Mouse (Mus musculus) megakaryocyte, embryonic 14.5 days (primary cell): ENCODE data around the gene Smoc1. TPM values are rescaled to one million over a fixed set of nuclear protein-coding genes. Genes with fewer than 3 reads are reported as not detected.

Source experiments
- H3K27me3 ChIP-seq: replicated peaks from 2 replicates; pipeline ENCODE3; 2012; ENCODE audit warnings: inconsistent platforms
- H3K36me3 ChIP-seq: replicated peaks from 2 replicates; pipeline ENCODE3; 2012; ENCODE audit warnings: low read length, inconsistent platforms, mixed read lengths
- H3K4me1 ChIP-seq: 2 replicates; pipeline ENCODE4 v1.6.1; 2012; ENCODE audit warnings: inconsistent platforms
- H3K4me3 ChIP-seq: replicated peaks from 2 replicates; pipeline ENCODE3; 2012; ENCODE audit warnings: moderate library complexity, mild to moderate bottlenecking, inconsistent platforms
- H3K9me3 ChIP-seq: 2 replicates; pipeline ENCODE4 v1.6.1; 2012; ENCODE audit warnings: inconsistent platforms
- FLI1 ChIP-seq: IDR thresholded peaks from 2 replicates; pipeline ENCODE4 v1.6.1; 2012; ENCODE audit warnings: low read length, inconsistent platforms, mixed read lengths
- GATA1 ChIP-seq: IDR thresholded peaks from 3 replicates; pipeline ENCODE4 v1.6.1; 2012; ENCODE audit warnings: mixed read lengths, low read length, inconsistent platforms, borderline replicate concordance
- polyA plus RNA-seq: library from polyadenylated mRNA; stranded (reverse); fragments of >175 nt; gene quantifications from 2 replicates; pipeline ENCODE4 v1.2.3, GENCODE M21; 2012; ENCODE audit warnings: low replicate concordance; ENCODE audit not compliant: insufficient read depth

Smoc1 gene
- polyA plus RNA-seq, 1 experiment: 0.09 TPM

GRCm38 (mm10) chr12:81074941-81075340 lies 48.3 kb downstream of the Smoc1 start:
- TF ChIP-seq FLI1: no peak
- no peak for TF ChIP-seq GATA1
- no peak overlapping the region for H3K4me3 ChIP-seq
- H3K9me3 ChIP-seq: peaks cover 25% of the 10 kb centered on the region
- no peaks in the 10 kb centered on the region for H3K4me1 ChIP-seq
- no peaks in the 10 kb centered on the region for H3K36me3 ChIP-seq
- H3K27me3 ChIP-seq: no peaks in the 10 kb centered on the region

- H3K36me3 ChIP-seq: no peaks in the 10 kb centered on the region
- TF ChIP-seq GATA1 (no peak), FLI1 (no peak)
- H3K9me3 ChIP-seq: peaks cover 30% of the 10 kb centered on the region
- H3K4me3 ChIP-seq: no peak overlapping the region
- no peaks in the 10 kb centered on the region for H3K4me1 ChIP-seq
- no peaks in the 10 kb centered on the region for H3K27me3 ChIP-seq
These were observed 51.5 kb downstream of the Smoc1 start for GRCm38 (mm10) chr12:81077953-81078646.

GRCm38 (mm10) chr12:81080345-81080744 lies 53.7 kb downstream of the Smoc1 start:
- TF ChIP-seq GATA1: no peak
- TF ChIP-seq FLI1: no peak
- no peaks in the 10 kb centered on the region for H3K4me1 ChIP-seq
- H3K27me3 ChIP-seq: peaks cover 2% of the 10 kb centered on the region
- H3K4me3 ChIP-seq: no peak overlapping the region
- H3K36me3 ChIP-seq: no peaks in the 10 kb centered on the region
- H3K9me3 ChIP-seq: peaks cover 30% of the 10 kb centered on the region

DNA sequence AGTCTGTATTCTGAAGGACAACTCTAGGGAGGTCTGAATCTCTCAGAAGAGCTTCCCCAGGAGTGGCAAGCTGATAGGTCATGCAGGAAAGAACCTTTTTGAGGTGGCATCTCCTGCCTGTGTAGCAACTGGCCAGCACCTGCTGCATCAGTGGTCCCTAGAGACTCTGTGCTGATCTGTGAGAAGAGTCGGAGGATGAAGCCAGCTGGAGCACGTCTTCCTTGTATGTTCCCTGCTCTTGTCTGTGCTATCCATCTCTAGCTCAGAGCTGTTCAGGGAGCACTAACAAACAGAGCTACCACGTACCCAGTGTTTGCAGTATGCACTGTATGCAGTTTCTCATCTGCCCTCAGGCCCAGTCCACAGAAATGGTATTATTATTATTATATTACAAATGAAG lies 54.4 kb downstream of the Smoc1 start:
- H3K4me3 ChIP-seq: no peak overlapping the region
- H3K36me3 ChIP-seq: no peaks in the 10 kb centered on the region
- H3K4me1 ChIP-seq: no peaks in the 10 kb centered on the region
- peaks cover 30% of the 10 kb centered on the region for H3K9me3 ChIP-seq
- TF ChIP-seq FLI1 (no peak), GATA1 (no peak)
- peaks cover 2% of the 10 kb centered on the region for H3K27me3 ChIP-seq

GRCm38 (mm10) chr12:81083146-81083545 lies 56.5 kb downstream of the Smoc1 start:
- TF ChIP-seq GATA1: no peak
- no peak for TF ChIP-seq FLI1
- Histone ChIP-seq H3K9me3 (peaks cover 22% of the 10 kb centered on the region), H3K27me3 (peaks cover 2% of the 10 kb centered on the region), H3K4me1 (no peaks in the 10 kb centered on the region), H3K36me3 (no peaks in the 10 kb centered on the region), H3K4me3 (no peak overlapping the region)

DNA sequence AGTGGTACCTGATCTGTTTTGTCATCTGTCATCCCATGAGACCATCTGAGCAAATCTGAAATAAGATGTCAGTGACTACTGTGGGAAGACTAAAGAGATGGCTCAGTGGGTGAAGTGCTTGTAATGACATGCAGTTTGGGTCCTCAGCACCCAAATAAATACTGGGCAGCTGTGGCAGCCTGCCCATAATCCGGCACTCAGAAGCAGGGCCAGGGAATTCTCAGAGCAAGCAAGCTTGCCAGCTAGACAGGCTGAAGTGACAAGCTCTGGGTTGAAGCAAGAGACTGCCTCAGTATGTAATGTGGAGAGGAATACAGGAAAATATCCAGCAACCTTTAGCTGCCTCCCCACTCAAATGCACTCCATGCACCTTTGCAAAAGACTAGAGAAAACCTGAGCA lies 58.6 kb downstream of the Smoc1 start:
- no peak for TF ChIP-seq FLI1
- no peak for TF ChIP-seq GATA1
- Histone ChIP-seq H3K36me3 (no peaks in the 10 kb centered on the region), H3K9me3 (0 out of 2 replicates have a peak, but pooled peaks cover 3% of the 10 kb centered on the region), H3K27me3 (peaks cover 2% of the 10 kb centered on the region), H3K4me3 (no peak overlapping the region), H3K4me1 (no peaks in the 10 kb centered on the region)

- no peak for TF ChIP-seq GATA1
- no peak for TF ChIP-seq FLI1
- H3K9me3 ChIP-seq: no peaks in the 10 kb centered on the region
- no peaks in the 10 kb centered on the region for H3K4me1 ChIP-seq
- peaks cover 3% of the 10 kb centered on the region for H3K27me3 ChIP-seq
- no peak overlapping the region for H3K4me3 ChIP-seq
- no peaks in the 10 kb centered on the region for H3K36me3 ChIP-seq
These were observed 61.5 kb downstream of the Smoc1 start for GRCm38 (mm10) chr12:81088131-81088530.

DNA sequence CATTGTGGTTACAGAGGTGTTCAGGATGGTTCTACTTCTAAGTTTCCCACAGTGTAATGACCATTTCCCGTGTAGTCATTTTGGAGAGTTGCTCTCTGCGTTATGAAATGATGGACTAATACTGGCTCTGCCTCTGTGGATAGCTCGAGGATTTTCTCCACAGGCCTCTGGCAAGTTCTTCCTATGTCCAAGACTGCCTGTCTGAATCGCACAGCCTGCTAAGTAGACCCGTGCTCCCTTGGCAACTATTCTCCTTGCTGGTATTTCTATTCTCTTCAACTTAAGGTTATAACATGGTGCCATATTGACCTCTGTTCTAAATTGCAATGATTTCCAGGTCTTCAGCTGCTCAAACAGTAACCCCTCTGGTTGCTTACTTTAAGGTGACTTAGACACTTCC lies 65.0 kb downstream of the Smoc1 start:
- Histone ChIP-seq H3K4me1 (no peaks in the 10 kb centered on the region), H3K9me3 (no peaks in the 10 kb centered on the region), H3K4me3 (no peak overlapping the region), H3K27me3 (peaks cover 2% of the 10 kb centered on the region), H3K36me3 (no peaks in the 10 kb centered on the region)
- TF ChIP-seq GATA1: no peak
- no peak for TF ChIP-seq FLI1

DNA sequence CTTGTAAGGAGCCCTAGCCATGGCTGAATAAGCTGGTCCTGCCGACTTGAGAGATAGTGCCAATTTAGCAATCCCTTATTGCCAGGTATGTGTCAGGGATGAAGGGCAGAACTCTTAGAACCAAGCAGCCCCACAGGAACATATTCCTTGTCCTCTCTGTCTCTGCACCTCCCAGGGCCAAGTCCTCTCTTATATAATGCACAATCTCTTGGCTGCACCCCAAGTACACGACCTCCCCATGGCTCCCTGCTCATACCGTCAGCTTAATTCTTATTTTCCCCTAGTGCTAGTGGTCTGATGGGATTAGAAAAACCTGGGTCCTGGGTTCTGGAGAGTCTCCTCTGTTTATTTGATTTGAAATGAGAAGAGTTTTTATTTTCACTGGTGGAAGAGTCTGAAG lies 66.0 kb downstream of the Smoc1 start:
- Histone ChIP-seq H3K27me3 (peaks cover 4% of the 10 kb centered on the region), H3K4me1 (no peaks in the 10 kb centered on the region), H3K36me3 (no peaks in the 10 kb centered on the region), H3K4me3 (no peak overlapping the region), H3K9me3 (no peaks in the 10 kb centered on the region)
- no peak for TF ChIP-seq GATA1
- TF ChIP-seq FLI1: no peak

DNA sequence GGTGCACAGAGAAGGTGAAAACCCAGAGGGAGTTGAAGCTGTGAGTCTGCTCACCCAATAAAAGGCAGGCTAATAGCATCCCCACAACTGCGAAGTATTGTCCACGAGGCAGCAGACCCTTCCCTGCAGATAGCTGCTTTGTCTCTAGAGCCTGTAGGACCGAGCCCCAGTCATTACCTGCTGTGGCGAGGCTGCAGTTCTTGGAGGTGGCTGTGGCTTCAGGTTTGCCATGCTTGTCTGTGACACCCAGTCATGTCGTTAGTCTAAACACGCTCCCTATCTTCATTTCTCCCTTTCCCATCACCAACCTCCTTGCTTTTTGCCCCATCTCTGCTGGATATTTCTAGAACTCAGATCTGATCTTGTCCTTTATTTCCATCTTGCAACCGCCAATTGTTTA lies 66.6 kb downstream of the Smoc1 start:
- Histone ChIP-seq H3K36me3 (no peaks in the 10 kb centered on the region), H3K9me3 (no peaks in the 10 kb centered on the region), H3K27me3 (peaks cover 4% of the 10 kb centered on the region), H3K4me1 (no peaks in the 10 kb centered on the region), H3K4me3 (no peak overlapping the region)
- no peak for TF ChIP-seq GATA1
- TF ChIP-seq FLI1: no peak
